Mouse (Mus musculus) liver, adult 2 months (tissue): ENCODE measurements around the gene Eps8.

ENCODE experiments used
- CTCF ChIP-seq: fragments of 200-500 bp; IDR thresholded peaks from 2 replicates; pipeline ENCODE4 v1.5.1; 2011; ENCODE audit warnings: low read depth, low read length, control low read depth
- POLR2A ChIP-seq: fragments of 200-500 bp; IDR thresholded peaks from 2 replicates; pipeline ENCODE4 v1.6.1; 2011; ENCODE audit warnings: low read length, control low read depth; ENCODE audit not compliant: insufficient read depth; ENCODE audit errors: extremely low read depth

DNA sequence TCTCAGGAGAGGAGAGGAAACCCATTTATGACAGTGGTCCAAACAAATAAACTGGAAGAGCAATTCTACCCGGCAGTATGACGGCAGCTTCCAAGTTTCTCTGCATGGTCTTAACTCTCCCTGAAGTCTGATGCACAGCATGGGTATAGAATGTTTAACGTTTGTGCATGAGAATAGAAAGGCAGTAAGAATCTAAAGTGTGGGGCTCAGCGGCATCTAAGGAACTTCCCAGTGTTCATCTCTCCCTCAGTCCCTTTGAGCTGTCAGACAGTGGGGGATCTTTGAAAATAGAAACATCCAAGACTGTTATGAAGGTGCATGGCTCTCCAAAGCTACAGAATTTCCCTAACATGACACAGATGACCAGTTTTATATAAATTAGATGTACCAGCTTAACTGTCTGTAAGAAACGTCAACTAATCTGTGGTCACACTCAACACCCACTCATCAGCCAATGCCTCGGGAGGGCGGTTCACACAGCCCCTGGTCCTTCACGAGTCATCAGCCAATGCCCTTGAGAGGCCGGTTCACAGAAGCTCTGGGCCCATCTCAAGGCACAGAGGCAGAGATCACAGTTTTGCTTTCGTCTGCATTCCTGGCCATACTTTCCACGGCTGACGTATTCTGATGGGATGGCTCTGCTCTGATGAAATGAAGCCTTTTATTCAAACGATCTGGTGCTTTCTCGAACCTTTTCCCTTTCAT, 145.2 kb downstream of the Eps8 start:
- TF ChIP-seq CTCF (no peak), POLR2A (no peak)
